Mouse (Mus musculus) frontal cortex, postnatal 14 days (tissue): Measurements from ENCODE around the gene Scaper.

Experiments
- DNase-seq, 2 experiments: peaks; one replicate each; pipeline ENCODE4 v3.0.0; 2022; ENCODE audit warnings: low spot score in 2 of 2

The Scaper gene

GRCm38 (mm10) chr9:55540391-55540770 lies 397.5 kb downstream of the Scaper start:
- no peak for DNase-seq

GRCm38 (mm10) chr9:55539661-55540390 lies 398.1 kb downstream of the Scaper start:
- no peak for DNase-seq

GRCm38 (mm10) chr9:55539006-55539405 lies 398.9 kb downstream of the Scaper start:
- DNase-seq = no peak

GRCm38 (mm10) chr9:55538377-55538776 lies 399.5 kb downstream of the Scaper start, which contains the start of gene Isl2:
Gene Isl2, plus strand, starts transcription at chr9:55538672.
- no peak for DNase-seq

GRCm38 (mm10) chr9:55535907-55536306 lies 402.0 kb downstream of the Scaper start:
- DNase-seq = peak; percentile 8 to 47

GRCm38 (mm10) chr9:55525716-55526115 lies 412.2 kb downstream of the Scaper start:
- no peak for DNase-seq

- peak; percentile 90 to 91 for DNase-seq
Measured at GRCm38 (mm10) chr9:55512027-55512543, 425.8 kb downstream of the Scaper start, which contains the start of gene Etfa. Gene Etfa, minus strand, starts transcription at chr9:55512243.

GRCm38 (mm10) chr9:55511521-55511993 lies 426.4 kb downstream of the Scaper start:
- no peak for DNase-seq

GRCm38 (mm10) chr9:55510651-55511235 lies 427.2 kb downstream of the Scaper start:
- DNase-seq = no peak

- DNase-seq = no peak
Measured at GRCm38 (mm10) chr9:55509731-55510130, 428.2 kb downstream of the Scaper start.

- no peak for DNase-seq
Measured at GRCm38 (mm10) chr9:55508701-55509100, 429.2 kb downstream of the Scaper start.

GRCm38 (mm10) chr9:55507922-55508321 lies 430.0 kb downstream of the Scaper start:
- no peak for DNase-seq
